Mouse (Mus musculus): ENCODE data around the gene Socs2. TPM values are rescaled to one million over a fixed set of nuclear protein-coding genes. Genes with fewer than 3 reads are reported as not detected.

Socs2 gene
- 130 TPM in 2 replicates for polyA plus RNA-seq (2015; fragmentation: Nextera tagmentation; extraction: Ambion mirVana)

- no peaks in the 10 kb centered on the region; the same call in 1 of the 2 replicates for H3K36me3 ChIP-seq (replicated peaks)
- peaks cover 19% of the 10 kb centered on the region for H3K4me1 ChIP-seq
- H3K4me2 ChIP-seq, result peak within 1 kb of the TSS; percentile 79
- peak within 1 kb of the TSS; percentile 89 for H3K4me3 ChIP-seq
- no peaks in the 10 kb centered on the region for H3K9me3 ChIP-seq
- peak within 1 kb of the TSS; percentile 94 for H3K9ac ChIP-seq
- H3K27ac ChIP-seq, result peak within 1 kb of the TSS; percentile 94
- whole genome bisulfite sequencing, result under 1% methylated on average over 54 of the region's 66 CpGs
- H3K27me3 ChIP-seq (replicated peaks), result no peaks in the 10 kb centered on the region
- peak; percentile 87 for ATAC-seq (replicated peaks)
Observed at GRCm38 (mm10) chr10:95416685-95417495, at the start of gene Socs2. Socs2 (minus strand) TSS chr10:95417180.

- no peaks in the 10 kb centered on the region; the same call in 1 of the 2 replicates for H3K4me1 ChIP-seq
- no peak overlapping the region for H3K27ac ChIP-seq
- no peaks in the 10 kb centered on the region for H3K9me3 ChIP-seq
- no peak overlapping the region for H3K4me3 ChIP-seq
- no peaks in the 10 kb centered on the region for H3K36me3 ChIP-seq (replicated peaks)
- no peak for ATAC-seq (replicated peaks)
- H3K9ac ChIP-seq, result no peak overlapping the region
- WGBS, result 66% methylated on average over 4 of the region's 4 CpGs
- no peaks in the 10 kb centered on the region for H3K27me3 ChIP-seq (replicated peaks)
- H3K4me2 ChIP-seq, result no peak overlapping the region
Observed at GRCm38 (mm10) chr10:95465485-95465896, 48.5 kb upstream of the Socs2 start.

- no peak overlapping the region for H3K27ac ChIP-seq
- no peak overlapping the region for H3K9ac ChIP-seq
- 30% methylated on average over 6 of the region's 6 CpGs for WGBS
- H3K27me3 ChIP-seq (replicated peaks), result no peaks in the 10 kb centered on the region
- H3K36me3 ChIP-seq (replicated peaks), result no peaks in the 10 kb centered on the region
- ATAC-seq (replicated peaks), result no peak
- no peaks in the 10 kb centered on the region; the same call in 1 of the 2 replicates for H3K4me1 ChIP-seq
- no peak overlapping the region for H3K4me3 ChIP-seq
- no peaks in the 10 kb centered on the region for H3K9me3 ChIP-seq
- no peak overlapping the region for H3K4me2 ChIP-seq
Observed at GRCm38 (mm10) chr10:95464527-95464926, 47.5 kb upstream of the Socs2 start.

- no peak for ATAC-seq (replicated peaks)
- Histone ChIP-seq H3K9ac (no peak overlapping the region), H3K27ac (no peak overlapping the region), H3K36me3 (replicated peaks) (no peaks in the 10 kb centered on the region), H3K27me3 (replicated peaks) (no peaks in the 10 kb centered on the region), H3K4me1 (no peaks in the 10 kb centered on the region; the same call in 1 of the 2 replicates), H3K4me3 (no peak overlapping the region), H3K9me3 (no peaks in the 10 kb centered on the region), H3K4me2 (no peak overlapping the region)
- WGBS, result 69% methylated on average over 1 of the region's 1 CpGs
Observed at GRCm38 (mm10) chr10:95462231-95462630, 45.3 kb upstream of the Socs2 start.

GRCm38 (mm10) chr10:95461053-95461553, 44.1 kb upstream of the Socs2 start:
- Histone ChIP-seq H3K36me3 (replicated peaks) (no peaks in the 10 kb centered on the region), H3K4me3 (no peak overlapping the region), H3K27me3 (replicated peaks) (no peaks in the 10 kb centered on the region), H3K4me2 (no peak overlapping the region), H3K9ac (no peak overlapping the region), H3K4me1 (no peaks in the 10 kb centered on the region; the same call in 1 of the 2 replicates), H3K9me3 (no peaks in the 10 kb centered on the region), H3K27ac (no peak overlapping the region)
- ATAC-seq (replicated peaks), result no peak
- 43% methylated on average over 4 of the region's 4 CpGs for WGBS

- H3K4me2 ChIP-seq, result no peak overlapping the region
- no peak for ATAC-seq (replicated peaks)
- no peaks in the 10 kb centered on the region for H3K4me1 ChIP-seq
- no peaks in the 10 kb centered on the region for H3K36me3 ChIP-seq (replicated peaks)
- H3K9me3 ChIP-seq, result no peaks in the 10 kb centered on the region
- WGBS, result 90% methylated on average over 9 of the region's 9 CpGs
- no peak overlapping the region for H3K4me3 ChIP-seq
- H3K27me3 ChIP-seq (replicated peaks), result no peaks in the 10 kb centered on the region
- H3K27ac ChIP-seq, result no peak overlapping the region
- H3K9ac ChIP-seq, result no peak overlapping the region
Observed at GRCm38 (mm10) chr10:95458050-95458806, 41.2 kb upstream of the Socs2 start.

- Histone ChIP-seq H3K9ac (no peak overlapping the region), H3K4me3 (no peak overlapping the region), H3K9me3 (no peaks in the 10 kb centered on the region), H3K4me2 (no peak overlapping the region), H3K36me3 (replicated peaks) (no peaks in the 10 kb centered on the region), H3K27ac (no peak overlapping the region), H3K27me3 (replicated peaks) (no peaks in the 10 kb centered on the region), H3K4me1 (no peaks in the 10 kb centered on the region)
- 91% methylated on average over 8 of the region's 8 CpGs for WGBS
- ATAC-seq (replicated peaks), result no peak
Observed at GRCm38 (mm10) chr10:95457367-95458049, 40.5 kb upstream of the Socs2 start.

- Histone ChIP-seq H3K9me3 (no peaks in the 10 kb centered on the region), H3K4me2 (no peak overlapping the region), H3K36me3 (replicated peaks) (no peaks in the 10 kb centered on the region), H3K27ac (no peak overlapping the region), H3K4me1 (no peaks in the 10 kb centered on the region), H3K4me3 (no peak overlapping the region), H3K9ac (no peak overlapping the region), H3K27me3 (replicated peaks) (no peaks in the 10 kb centered on the region)
- WGBS, result 69% methylated on average over 2 of the region's 2 CpGs
- no peak for ATAC-seq (replicated peaks)
Observed at GRCm38 (mm10) chr10:95456103-95456502, 39.1 kb upstream of the Socs2 start.

GRCm38 (mm10) chr10:95453282-95453681, 36.3 kb upstream of the Socs2 start:
- 88% methylated on average over 5 of the region's 5 CpGs for WGBS
- no peak overlapping the region for H3K4me2 ChIP-seq

GRCm38 (mm10) chr10:95449033-95449432, 32.1 kb upstream of the Socs2 start:
- H3K4me1 ChIP-seq, result no peaks in the 10 kb centered on the region
- H3K4me3 ChIP-seq, result no peak overlapping the region
- no peaks in the 10 kb centered on the region for H3K27me3 ChIP-seq (replicated peaks)
- no peaks in the 10 kb centered on the region for H3K36me3 ChIP-seq (replicated peaks)
- no peak for ATAC-seq (replicated peaks)
- H3K27ac ChIP-seq, result no peak overlapping the region
- no peaks in the 10 kb centered on the region for H3K9me3 ChIP-seq
- H3K4me2 ChIP-seq, result no peak overlapping the region
- WGBS, result 90% methylated on average over 6 of the region's 6 CpGs
- no peak overlapping the region for H3K9ac ChIP-seq

More at GRCm38 (mm10) chr10:95453282-95453681, 36.3 kb upstream of the Socs2 start:
- H3K36me3 ChIP-seq (replicated peaks), result no peaks in the 10 kb centered on the region
- no peak overlapping the region for H3K9ac ChIP-seq
- no peak overlapping the region for H3K4me3 ChIP-seq
- H3K27ac ChIP-seq, result no peak overlapping the region
- H3K4me1 ChIP-seq, result no peaks in the 10 kb centered on the region
- H3K9me3 ChIP-seq, result no peaks in the 10 kb centered on the region
- no peak for ATAC-seq (replicated peaks)
- no peaks in the 10 kb centered on the region for H3K27me3 ChIP-seq (replicated peaks)

GRCm38 (mm10) chr10:95447954-95448353, 31.0 kb upstream of the Socs2 start:
- H3K4me2 ChIP-seq, result no peak overlapping the region
- no peak overlapping the region for H3K4me3 ChIP-seq
- H3K27me3 ChIP-seq (replicated peaks), result no peaks in the 10 kb centered on the region
- no peaks in the 10 kb centered on the region for H3K4me1 ChIP-seq
- no peaks in the 10 kb centered on the region for H3K36me3 ChIP-seq (replicated peaks)
- ATAC-seq (replicated peaks), result no peak
- no peak overlapping the region for H3K27ac ChIP-seq
- 92% methylated on average over 16 of the region's 16 CpGs for WGBS
- H3K9me3 ChIP-seq, result no peaks in the 10 kb centered on the region
- H3K9ac ChIP-seq, result no peak overlapping the region
